Mouse (Mus musculus): ENCODE data around the gene Trmo.

- TF ChIP-seq CTCF (IDR thresholded peaks at IDR 0.05), result no peak
- TF ChIP-seq EP300 (IDR thresholded peaks at IDR 0.05), result no peak
Measured at GRCm38 (mm10) chr4:46339584-46339983, 49.7 kb downstream of the Trmo start.
